Mouse (Mus musculus) forebrain, postnatal 0 days (tissue): ENCODE measurements at regions not wholly inside any gene's neighbourhood (a gene's known extent, or its start where the extent isn't known, plus 50 kb on each side); places are given as distances from the start of the nearest gene placed in this dataset.

Experiments used
- ATAC-seq: fragments of 200-750 bp; cut with Nextera tagmentation; 2 replicates; pipeline ENCODE4 v1.8.0; 2017; ENCODE audit warnings: mild to moderate bottlenecking, moderate library complexity
- DNase-seq: peaks from one replicate; pipeline ENCODE4 v3.0.0-alpha.2; 2015
- H3K27ac ChIP-seq: fragments of 300-500 bp; sonication (generic); 2 replicates; pipeline ENCODE4 v1.5.1; 2014; ENCODE audit warnings: low read depth, mild to moderate bottlenecking, antibody characterized with exemption, low read length, moderate library complexity, mixed read lengths
- H3K27me3 ChIP-seq: fragments of 300-500 bp; sonication (generic); 2 replicates; pipeline ENCODE4 v1.6.1; 2014; ENCODE audit warnings: mild to moderate bottlenecking, low read length, mixed read lengths; ENCODE audit not compliant: insufficient read depth
- H3K36me3 ChIP-seq: fragments of 300-500 bp; sonication (generic); 2 replicates; pipeline ENCODE4 v1.6.1; 2014; ENCODE audit warnings: mild to moderate bottlenecking, moderate library complexity; ENCODE audit not compliant: insufficient read depth
- H3K4me1 ChIP-seq: fragments of 300-500 bp; sonication (generic); 2 replicates; pipeline ENCODE4 v1.6.1; 2014; ENCODE audit warnings: antibody characterized with exemption; ENCODE audit not compliant: insufficient read depth
- H3K4me2 ChIP-seq: fragments of 300-500 bp; sonication (generic); 2 replicates; pipeline ENCODE4 v1.6.1; 2014; ENCODE audit warnings: low read depth, mild to moderate bottlenecking, moderate library complexity
- H3K4me3 ChIP-seq: fragments of 300-500 bp; sonication (generic); 2 replicates; pipeline ENCODE4 v1.5.1; 2014; ENCODE audit warnings: low read depth, low read length, mixed read lengths
- H3K9ac ChIP-seq: fragments of 300-500 bp; sonication (generic); 2 replicates; pipeline ENCODE4 v1.6.1; 2014; ENCODE audit warnings: mild to moderate bottlenecking
- H3K9me3 ChIP-seq: fragments of 300-500 bp; sonication (generic); 2 replicates; pipeline ENCODE4 v1.6.1; 2016; ENCODE audit warnings: low read length
- CTCF ChIP-seq: sonication (generic); IDR thresholded peaks from 2 replicates; pipeline ENCODE4 v1.5.1; 2016; ENCODE audit warnings: antibody characterized with exemption, control low read depth, low read depth
- WGBS: fragments of 180-500 bp; shearing (Covaris S2); extraction: QIAGEN DNeasy Blood & Tissue Kit; methylation state at CpG from one replicate; pipeline ENCODE4 v1.1.7; 2014; 5-methylcytosine and 5-hydroxymethylcytosine counted together

- Histone ChIP-seq H3K36me3 (no peaks in the 10 kb centered on the region), H3K4me2 (no peak overlapping the region), H3K27me3 (no peaks in the 10 kb centered on the region), H3K27ac (no peak overlapping the region), H3K9me3 (no peaks in the 10 kb centered on the region), H3K9ac (no peak overlapping the region), H3K4me3 (no peak overlapping the region), H3K4me1 (no peaks in the 10 kb centered on the region)
- ATAC-seq = no peak
- no peak for TF ChIP-seq CTCF
- no peak for DNase-seq
- 80% methylated on average over 4 of the region's 4 CpGs for WGBS
Observed at GRCm38 (mm10) chr1:61050346-61050745, 72.6 kb downstream of the Icos start.

DNA sequence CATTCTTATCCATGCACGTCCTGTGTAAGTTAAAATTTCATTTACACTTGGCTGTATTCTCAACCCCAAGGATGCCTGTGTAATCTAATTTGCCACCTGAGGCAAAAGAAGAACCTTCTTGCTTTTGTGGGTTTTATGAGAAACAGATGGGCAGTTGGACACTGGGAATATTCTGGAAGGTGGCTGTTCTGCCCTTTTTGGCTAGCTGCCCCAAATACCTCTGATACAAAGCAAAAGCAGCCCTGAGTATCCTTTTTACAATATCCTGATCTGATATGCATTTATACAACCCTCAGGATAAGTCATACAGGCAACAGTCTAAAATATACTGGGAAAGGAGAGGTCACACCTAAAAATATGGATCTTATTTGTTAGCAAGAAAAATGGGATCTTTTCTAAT, 75.9 kb downstream of the Icos start:
- no peak overlapping the region for H3K4me2 ChIP-seq
- H3K27ac ChIP-seq = no peak overlapping the region
- H3K36me3 ChIP-seq = no peaks in the 10 kb centered on the region
- ATAC-seq (no peak), DNase-seq (no peak)
- no peak for TF ChIP-seq CTCF
- WGBS = 41% methylated on average over 1 of the region's 1 CpGs
- H3K27me3 ChIP-seq = no peaks in the 10 kb centered on the region
- no peaks in the 10 kb centered on the region for H3K9me3 ChIP-seq
- no peaks in the 10 kb centered on the region for H3K4me1 ChIP-seq
- H3K4me3 ChIP-seq = no peak overlapping the region
- H3K9ac ChIP-seq = no peak overlapping the region

- Histone ChIP-seq H3K4me3 (no peak overlapping the region), H3K9ac (no peak overlapping the region), H3K4me1 (no peaks in the 10 kb centered on the region), H3K27me3 (no peaks in the 10 kb centered on the region), H3K27ac (no peak overlapping the region), H3K36me3 (no peaks in the 10 kb centered on the region), H3K9me3 (no peaks in the 10 kb centered on the region), H3K4me2 (no peak overlapping the region)
- DNase-seq (no peak), ATAC-seq (no peak)
- WGBS = 86% methylated on average over 6 of the region's 6 CpGs
- TF ChIP-seq CTCF = no peak
Observed at GRCm38 (mm10) chr1:61054391-61054790, 76.7 kb downstream of the Icos start.

DNA sequence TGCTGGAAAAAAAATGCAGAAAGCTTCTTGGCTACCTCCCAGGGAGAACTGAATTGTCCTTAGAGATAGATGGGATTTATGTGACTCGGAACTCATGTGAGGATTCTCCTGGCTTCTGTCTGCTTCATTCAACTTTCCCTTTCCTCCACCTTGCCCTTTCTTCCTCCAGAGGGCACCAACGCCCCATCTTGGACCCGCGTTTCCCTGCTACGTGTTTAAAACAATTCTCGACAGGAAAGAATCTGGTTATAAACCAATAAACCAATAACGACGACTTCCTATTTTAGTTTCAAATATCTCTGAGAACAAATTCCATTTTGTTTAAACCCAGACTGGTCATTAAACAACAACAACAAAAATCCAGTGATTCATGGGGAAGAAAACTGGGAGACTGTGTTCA, 77.4 kb downstream of the Icos start:
- Histone ChIP-seq H3K9me3 (no peaks in the 10 kb centered on the region), H3K27me3 (no peaks in the 10 kb centered on the region), H3K4me1 (no peaks in the 10 kb centered on the region), H3K27ac (no peak overlapping the region), H3K36me3 (no peaks in the 10 kb centered on the region), H3K9ac (no peak overlapping the region), H3K4me2 (peak overlapping the region; percentile 13; the same call in 1 of the 2 replicates), H3K4me3 (no peak overlapping the region)
- TF ChIP-seq CTCF = peak; percentile 83
- ATAC-seq (peak; percentile 70), DNase-seq (peak; percentile 84)
- WGBS = 3% methylated on average over 8 of the region's 8 CpGs

- no peaks in the 10 kb centered on the region for H3K36me3 ChIP-seq
- DNase-seq (no peak), ATAC-seq (no peak)
- 59% methylated on average over 11 of the region's 11 CpGs for WGBS
- no peak overlapping the region for H3K4me2 ChIP-seq
- no peak overlapping the region for H3K27ac ChIP-seq
- no peak overlapping the region for H3K9ac ChIP-seq
- H3K27me3 ChIP-seq = no peaks in the 10 kb centered on the region
- H3K4me1 ChIP-seq = no peaks in the 10 kb centered on the region
- H3K9me3 ChIP-seq = no peaks in the 10 kb centered on the region
- no peak overlapping the region for H3K4me3 ChIP-seq
- TF ChIP-seq CTCF = no peak
Observed at GRCm38 (mm10) chr1:61059910-61060536, 82.3 kb downstream of the Icos start.

- Histone ChIP-seq H3K4me3 (no peak overlapping the region), H3K9ac (no peak overlapping the region), H3K36me3 (no peaks in the 10 kb centered on the region), H3K27ac (no peak overlapping the region), H3K27me3 (no peaks in the 10 kb centered on the region), H3K9me3 (no peaks in the 10 kb centered on the region), H3K4me2 (no peak overlapping the region), H3K4me1 (no peaks in the 10 kb centered on the region)
- 23% methylated on average over 3 of the region's 3 CpGs for WGBS
- DNase-seq = peak; percentile 47
- no peak for TF ChIP-seq CTCF
- no peak for ATAC-seq
Observed at GRCm38 (mm10) chr1:61061892-61062460, 84.2 kb downstream of the Icos start.

DNA sequence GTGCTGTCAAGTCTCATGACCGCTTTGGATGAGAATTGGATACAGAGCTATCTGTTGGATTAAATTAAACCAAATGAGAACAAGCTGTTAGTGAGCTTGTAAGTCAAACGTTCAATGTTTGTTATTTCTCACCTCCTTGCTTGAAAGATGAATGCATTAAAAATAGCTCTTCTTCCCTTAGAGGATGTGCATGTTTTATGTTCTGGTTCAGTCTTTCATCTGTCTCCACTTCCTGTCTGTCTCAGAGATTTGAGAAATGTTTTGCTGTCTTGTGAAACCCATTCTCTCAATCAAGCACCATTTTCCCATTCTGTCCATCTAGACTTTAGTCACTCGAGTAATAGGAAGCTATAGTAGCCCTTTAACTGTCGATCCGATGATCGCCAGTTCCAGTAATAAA, 90.4 kb downstream of the Icos start:
- Histone ChIP-seq H3K27ac (no peak overlapping the region), H3K9ac (no peak overlapping the region), H3K9me3 (no peaks in the 10 kb centered on the region), H3K27me3 (no peaks in the 10 kb centered on the region), H3K4me3 (no peak overlapping the region), H3K4me2 (no peak overlapping the region), H3K4me1 (no peaks in the 10 kb centered on the region), H3K36me3 (no peaks in the 10 kb centered on the region)
- 81% methylated on average over 6 of the region's 6 CpGs for WGBS
- ATAC-seq (no peak), DNase-seq (no peak)
- TF ChIP-seq CTCF = no peak
